Mouse (Mus musculus): ENCODE measurements around the gene Pitpnb. TPM values are rescaled to one million over a fixed set of nuclear protein-coding genes. Genes with fewer than 3 reads are reported as not detected.

The Pitpnb gene
- polyA plus RNA-seq (2011; ENCODE audit: insufficient read length, low read depth, missing spikeins) = 76.3 and 98.2 TPM in 2 replicates

GRCm38 (mm10) chr5:111330417-111331098 lies at the start of gene Pitpnb:
Pitpnb (plus strand) TSS chr5:111330763.
- TF ChIP-seq CTCF (IDR thresholded peaks at IDR 0.05; ENCODE audit: borderline replicate concordance, insufficient read depth, low read length) (no peak), POLR2A (IDR thresholded peaks at IDR 0.05; ENCODE audit: low read depth, low read length) (peak; percentile 96)
- Histone ChIP-seq H3K27ac (ENCODE audit: insufficient read depth, low read length) (peak within 1 kb of the TSS; percentile 59), H3K4me1 (ENCODE audit: control insufficient read depth, insufficient read depth, low read length) (peaks cover 6% of the 10 kb centered on the region), H3K4me3 (ENCODE audit: insufficient read depth, low read length) (peak within 1 kb of the TSS; percentile 99)

- Histone ChIP-seq H3K4me3 (ENCODE audit: insufficient read depth, low read length) (no peak overlapping the region), H3K4me1 (ENCODE audit: control insufficient read depth, insufficient read depth, low read length) (no peaks in the 10 kb centered on the region), H3K27ac (ENCODE audit: insufficient read depth, low read length) (no peak overlapping the region)
- no peak for TF ChIP-seq POLR2A (IDR thresholded peaks at IDR 0.05; ENCODE audit: low read depth, low read length)
- TF ChIP-seq CTCF (IDR thresholded peaks at IDR 0.05; ENCODE audit: borderline replicate concordance, insufficient read depth, low read length) = no peak
Measured at GRCm38 (mm10) chr5:111284420-111285175, 46.0 kb upstream of the Pitpnb start.

GRCm38 (mm10) chr5:111287571-111287970 lies 43.0 kb upstream of the Pitpnb start:
- TF ChIP-seq POLR2A (IDR thresholded peaks at IDR 0.05; ENCODE audit: low read depth, low read length) (no peak), CTCF (IDR thresholded peaks at IDR 0.05; ENCODE audit: borderline replicate concordance, insufficient read depth, low read length) (no peak)
- Histone ChIP-seq H3K4me3 (ENCODE audit: insufficient read depth, low read length) (no peak overlapping the region), H3K27ac (ENCODE audit: insufficient read depth, low read length) (no peak overlapping the region)

GRCm38 (mm10) chr5:111288486-111288885 lies 42.1 kb upstream of the Pitpnb start:
- TF ChIP-seq POLR2A (IDR thresholded peaks at IDR 0.05; ENCODE audit: low read depth, low read length) (no peak), CTCF (IDR thresholded peaks at IDR 0.05; ENCODE audit: borderline replicate concordance, insufficient read depth, low read length) (no peak)
- Histone ChIP-seq H3K4me1 (ENCODE audit: control insufficient read depth, insufficient read depth, low read length) (no peaks in the 10 kb centered on the region), H3K27ac (ENCODE audit: insufficient read depth, low read length) (no peak overlapping the region), H3K4me3 (ENCODE audit: insufficient read depth, low read length) (no peak overlapping the region)

More at GRCm38 (mm10) chr5:111287571-111287970, 43.0 kb upstream of the Pitpnb start:
- H3K4me1 ChIP-seq (ENCODE audit: control insufficient read depth, insufficient read depth, low read length) = no peaks in the 10 kb centered on the region

GRCm38 (mm10) chr5:111290071-111290470 lies 40.5 kb upstream of the Pitpnb start:
- Histone ChIP-seq H3K4me3 (ENCODE audit: insufficient read depth, low read length) (no peak overlapping the region), H3K27ac (ENCODE audit: insufficient read depth, low read length) (no peak overlapping the region), H3K4me1 (ENCODE audit: control insufficient read depth, insufficient read depth, low read length) (no peaks in the 10 kb centered on the region)
- TF ChIP-seq POLR2A (IDR thresholded peaks at IDR 0.05; ENCODE audit: low read depth, low read length) (no peak), CTCF (IDR thresholded peaks at IDR 0.05; ENCODE audit: borderline replicate concordance, insufficient read depth, low read length) (no peak)

GRCm38 (mm10) chr5:111291639-111292038 lies 38.9 kb upstream of the Pitpnb start:
- H3K4me3 ChIP-seq (ENCODE audit: insufficient read depth, low read length) = no peak overlapping the region
- TF ChIP-seq CTCF (IDR thresholded peaks at IDR 0.05; ENCODE audit: borderline replicate concordance, insufficient read depth, low read length) (no peak; the same call in 1 of the 2 replicates), POLR2A (IDR thresholded peaks at IDR 0.05; ENCODE audit: low read depth, low read length) (no peak)
- no peaks in the 10 kb centered on the region for H3K4me1 ChIP-seq (ENCODE audit: control insufficient read depth, insufficient read depth, low read length)
- no peak overlapping the region for H3K27ac ChIP-seq (ENCODE audit: insufficient read depth, low read length)

- no peaks in the 10 kb centered on the region; the same call in 1 of the 2 replicates for H3K4me1 ChIP-seq (ENCODE audit: control insufficient read depth, insufficient read depth, low read length)
- no peak overlapping the region for H3K27ac ChIP-seq (ENCODE audit: insufficient read depth, low read length)
- TF ChIP-seq CTCF (IDR thresholded peaks at IDR 0.05; ENCODE audit: borderline replicate concordance, insufficient read depth, low read length) (no peak), POLR2A (IDR thresholded peaks at IDR 0.05; ENCODE audit: low read depth, low read length) (no peak)
- H3K4me3 ChIP-seq (ENCODE audit: insufficient read depth, low read length) = no peak overlapping the region
Measured at GRCm38 (mm10) chr5:111297801-111298200, 32.8 kb upstream of the Pitpnb start.

- no peak for TF ChIP-seq CTCF (IDR thresholded peaks at IDR 0.05; ENCODE audit: borderline replicate concordance, insufficient read depth, low read length)
- Histone ChIP-seq H3K4me3 (ENCODE audit: insufficient read depth, low read length) (no peak overlapping the region), H3K4me1 (ENCODE audit: control insufficient read depth, insufficient read depth, low read length) (no peaks in the 10 kb centered on the region; the same call in 1 of the 2 replicates), H3K27ac (ENCODE audit: insufficient read depth, low read length) (no peak overlapping the region)
Measured at GRCm38 (mm10) chr5:111298706-111299105, 31.9 kb upstream of the Pitpnb start.

DNA sequence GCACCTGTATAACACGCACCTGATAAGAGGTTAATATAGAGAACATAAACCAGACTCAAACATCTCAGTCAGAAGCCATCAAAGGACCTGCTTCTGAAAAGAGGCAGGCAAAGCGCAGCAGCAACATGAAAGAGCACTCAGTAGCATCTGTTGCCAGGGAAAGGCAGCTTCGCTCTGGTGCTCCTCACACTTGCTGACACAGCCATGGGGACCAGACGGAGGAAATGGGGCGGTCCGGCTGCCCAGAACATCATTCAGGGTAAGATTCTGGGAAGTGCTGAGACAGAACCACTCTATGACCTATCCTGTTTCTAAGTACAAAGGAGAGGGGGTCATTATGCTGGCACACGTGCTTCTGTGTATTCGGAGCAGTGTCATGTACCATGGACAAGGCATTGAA lies 29.8 kb upstream of the Pitpnb start:
- H3K4me1 ChIP-seq (ENCODE audit: control insufficient read depth, insufficient read depth, low read length) = no peaks in the 10 kb centered on the region; the same call in 1 of the 2 replicates
- no peak overlapping the region for H3K27ac ChIP-seq (ENCODE audit: insufficient read depth, low read length)
- TF ChIP-seq CTCF (IDR thresholded peaks at IDR 0.05; ENCODE audit: borderline replicate concordance, insufficient read depth, low read length) = no peak
- no peak overlapping the region for H3K4me3 ChIP-seq (ENCODE audit: insufficient read depth, low read length)

DNA sequence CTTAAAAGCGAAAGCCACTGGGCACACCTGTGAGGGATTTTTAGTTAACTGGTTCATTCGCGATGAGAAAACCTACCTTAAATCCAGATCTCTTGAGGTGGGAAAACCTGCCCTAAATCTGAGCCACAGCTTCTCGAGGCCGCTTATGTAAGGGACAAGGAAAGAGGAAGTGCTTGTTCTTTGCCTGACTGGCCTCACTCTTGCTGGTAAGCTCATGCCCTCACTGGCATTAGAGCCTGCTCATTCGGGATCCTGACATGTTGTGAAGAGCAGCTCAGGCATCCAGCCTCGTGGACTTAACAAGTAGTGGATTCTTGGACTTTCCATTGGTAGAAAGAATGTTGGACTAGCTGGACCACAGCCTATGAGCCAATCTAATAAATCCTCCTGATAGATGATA lies 28.8 kb upstream of the Pitpnb start:
- Histone ChIP-seq H3K27ac (ENCODE audit: insufficient read depth, low read length) (no peak overlapping the region), H3K4me3 (ENCODE audit: insufficient read depth, low read length) (no peak overlapping the region), H3K4me1 (ENCODE audit: control insufficient read depth, insufficient read depth, low read length) (no peaks in the 10 kb centered on the region; the same call in 1 of the 2 replicates)
- no peak for TF ChIP-seq CTCF (IDR thresholded peaks at IDR 0.05; ENCODE audit: borderline replicate concordance, insufficient read depth, low read length)
- TF ChIP-seq POLR2A (IDR thresholded peaks at IDR 0.05; ENCODE audit: low read depth, low read length) = no peak
